Mouse (Mus musculus) urinary bladder, postnatal 4 days (tissue): ENCODE data around the gene Ppt1.

Experiments used
- DNase-seq, 2 experiments: peaks; one replicate each; pipeline ENCODE4 v3.0.0; 2021 to 2022; ENCODE audit warnings: low spot score in 2 of 2

Ppt1 gene

DNA sequence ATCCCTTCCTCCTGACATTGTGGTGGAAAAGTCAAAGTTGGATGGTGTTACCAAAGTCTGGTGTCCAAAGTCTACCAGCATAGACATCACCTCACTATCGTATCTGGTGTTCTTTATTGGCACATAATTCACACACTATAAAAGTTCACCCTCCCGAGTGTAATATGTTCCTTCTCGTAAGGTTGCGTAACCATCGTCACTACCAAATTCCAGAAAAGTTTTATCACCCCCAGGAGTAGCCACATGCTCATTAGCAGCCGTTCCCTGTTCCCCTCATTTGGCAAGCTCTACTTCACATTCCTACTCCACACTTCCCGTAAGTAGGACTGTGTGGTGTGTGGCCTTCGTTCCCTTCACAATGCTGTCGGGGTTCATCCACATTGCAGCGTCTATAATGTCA is 69.3 kb downstream of the Ppt1 start:
- DNase-seq, result no peak
